ENCODE assay signal across 16 mouse cellular contexts in genomic region chr14:73048937-73049336, GRCm38 (mm10). TPM values are rescaled to one million over a fixed set of nuclear protein-coding genes. Genes with fewer than 3 reads are reported as not detected.
A peak's percentile ranks its signal among the peaks of the same experiment; 100 is the strongest.
DNase-seq lines count a peak whose midpoint lies in the region; ATAC-seq lines count a peak whose summit lies in the region.
"Had no signal": no experiment of that assay in that cellular context is flagged by ENCODE, and none has a peak within 500 bp of the region (broad histone marks: within the 10 kb centered on the region; RNA-seq: fewer than 3 reads in every experiment).

TSS of gene Cysltr2 (minus strand) at chr14:73049114.

- no peak within 1 kb of the TSS for H3K27ac ChIP-seq in kidney, embryonic 14.5 days (ENCODE audit: low read depth, low read length)
- H3K27ac ChIP-seq in midbrain, embryonic 11.5 days (ENCODE audit: low read depth, low read length), result no peak within 1 kb of the TSS
- H3K27ac ChIP-seq: hindbrain, embryonic 12.5 days; kidney, postnatal 0 days; left cerebral cortex, adult 2 months; liver, embryonic 13.5 days had no signal

- H3K4me1 ChIP-seq in kidney, embryonic 14.5 days (ENCODE audit: control insufficient read depth, insufficient read depth, low read length), result no peaks in the 10 kb centered on the region
- no peaks in the 10 kb centered on the region for H3K4me1 ChIP-seq in midbrain, embryonic 11.5 days (ENCODE audit: control insufficient read depth, insufficient read depth, low read length)
- H3K4me1 ChIP-seq: hindbrain, embryonic 12.5 days; liver, embryonic 13.5 days had no signal

- DNase-seq in kidney, postnatal 36 days, result peak; percentile 10 to 17
- DNase-seq in CD4-positive, CD25-positive, alpha-beta regulatory T cell, adult 2 months (ENCODE audit: low read depth, low spot score), result peak; percentile 74
- peak; percentile 88 for DNase-seq in induced T-regulatory cell, adult 2 months (ENCODE audit: low read depth)
- DNase-seq in naive thymus-derived CD4-positive, alpha-beta T cell, adult 2 months (ENCODE audit: low read depth), result peak; percentile 59
- no peak for DNase-seq in midbrain, embryonic 11.5 days (ENCODE audit: low spot score, missing footprints)
- DNase-seq in ovary, postnatal 14 days (ENCODE audit: low spot score), result no peak
- no peak for DNase-seq in layer of hippocampus, adult 9-11 months
- DNase-seq: cerebellum, adult 18-20 months; liver, embryonic 13.5 days; spleen, adult 18-20 months had no signal

- H3K9ac ChIP-seq in kidney, embryonic 14.5 days (ENCODE audit: low read depth, low read length), result no peak within 1 kb of the TSS
- H3K9ac ChIP-seq in midbrain, embryonic 11.5 days (ENCODE audit: low read length), result no peak within 1 kb of the TSS
- H3K9ac ChIP-seq: hindbrain, embryonic 12.5 days; liver, embryonic 13.5 days had no signal

- ATAC-seq in kidney, embryonic 14.5 days (ENCODE audit: low FRiP score, low TSS enrichment), result no peak
- ATAC-seq in midbrain, embryonic 11.5 days (ENCODE audit: low FRiP score), result no peak

- no peaks in the 10 kb centered on the region for H3K9me3 ChIP-seq in kidney, embryonic 14.5 days (ENCODE audit: control insufficient read depth, low read length)
- H3K9me3 ChIP-seq in midbrain, embryonic 11.5 days (ENCODE audit: control insufficient read depth, low read length), result no peaks in the 10 kb centered on the region; the same call in 1 of the 2 replicates
- H3K9me3 ChIP-seq: hindbrain, embryonic 12.5 days; liver, embryonic 13.5 days had no signal

- WGBS in kidney, embryonic 14.5 days, result 61% methylated on average over 6 of the region's 6 CpGs
- 75% methylated on average over 6 of the region's 6 CpGs for WGBS in midbrain, embryonic 11.5 days

- H3K36me3 ChIP-seq in kidney, embryonic 14.5 days (ENCODE audit: control insufficient read depth, insufficient read depth, low read length), result no peaks in the 10 kb centered on the region
- H3K36me3 ChIP-seq in midbrain, embryonic 11.5 days (ENCODE audit: control insufficient read depth, insufficient read depth, low read length), result no peaks in the 10 kb centered on the region
- H3K36me3 ChIP-seq: hindbrain, embryonic 12.5 days; liver, embryonic 13.5 days had no signal

- H3K27me3 ChIP-seq in kidney, embryonic 14.5 days (ENCODE audit: control insufficient read depth, insufficient read depth, low read length), result no peaks in the 10 kb centered on the region
- H3K27me3 ChIP-seq in midbrain, embryonic 11.5 days (ENCODE audit: control insufficient read depth, insufficient read depth, low read length), result no peaks in the 10 kb centered on the region
- H3K27me3 ChIP-seq: hindbrain, embryonic 12.5 days; liver, embryonic 13.5 days had no signal

- no peak within 1 kb of the TSS for H3K4me2 ChIP-seq in kidney, embryonic 14.5 days (replicated peaks; ENCODE audit: low read depth, low read length)
- no peak within 1 kb of the TSS for H3K4me2 ChIP-seq in midbrain, embryonic 11.5 days
- H3K4me2 ChIP-seq: heart, embryonic 11.5 days; hindbrain, embryonic 12.5 days; liver, embryonic 13.5 days had no signal

- no peak within 1 kb of the TSS for H3K4me3 ChIP-seq in kidney, embryonic 14.5 days (ENCODE audit: low read length)
- H3K4me3 ChIP-seq in midbrain, embryonic 11.5 days (ENCODE audit: low read depth, low read length), result no peak within 1 kb of the TSS
- H3K4me3 ChIP-seq: hindbrain, embryonic 12.5 days; left cerebral cortex, adult 2 months; liver, embryonic 13.5 days had no signal

RNA-seq across cellular contexts. Expression of gene Cysltr2, which starts in this region (rescaled TPM):
- 0.20 TPM in 1 of 2 replicates, not detected in the other for polyA plus RNA-seq in kidney, embryonic 14.5 days (2014; fragmentation: Nextera tagmentation; extraction: Ambion mirVana)
- polyA plus RNA-seq in midbrain, embryonic 11.5 days (2014; fragmentation: Nextera tagmentation; extraction: Ambion mirVana), result not detected in 2 replicates
- polyA plus RNA-seq: forebrain, embryonic 11.5 days; heart, embryonic 11.5 days; hindbrain, embryonic 12.5 days had no signal

Comparison
In these comparisons a context has a peak if more than half of its experiments do, and no peak if none do; other contexts are left out.
1. DNase-seq: peak in kidney, postnatal 36 days (2 of 2), CD4-positive, CD25-positive, alpha-beta regulatory T cell, adult 2 months (single experiment), induced T-regulatory cell, adult 2 months (single experiment) and naive thymus-derived CD4-positive, alpha-beta T cell, adult 2 months (single experiment); none in midbrain, embryonic 11.5 days (single experiment), ovary, postnatal 14 days (single experiment) and layer of hippocampus, adult 9-11 months (single experiment).